Mouse (Mus musculus): Measurements from ENCODE around the gene Usp19. TPM values are rescaled to one million over a fixed set of nuclear protein-coding genes. Genes with fewer than 3 reads are reported as not detected.

The Usp19 gene
- polyA plus RNA-seq, 1 experiment from 2014 or later, result 49.5 TPM

GRCm38 (mm10) chr9:108478638-108479156 lies 11.7 kb upstream of the Usp19 start:
- Histone ChIP-seq H3K27me3 (replicated peaks) (no peaks in the 10 kb centered on the region), H3K4me3 (replicated peaks) (peak overlapping the region; percentile 59), H3K36me3 (peaks cover 19% of the 10 kb centered on the region), H3K9me3 (no peaks in the 10 kb centered on the region), H3K27ac (peak overlapping the region; percentile 81), H3K4me1 (replicated peaks) (peaks cover 15% of the 10 kb centered on the region), H3K9ac (peak overlapping the region; percentile 34), H3K4me2 (replicated peaks) (peak overlapping the region; percentile 69)
- peak; percentile 84 for ATAC-seq
- 1% methylated on average over 20 of the region's 20 CpGs for WGBS

GRCm38 (mm10) chr9:108479241-108479640 lies 11.2 kb upstream of the Usp19 start:
- Histone ChIP-seq H3K4me3 (replicated peaks) (peak overlapping the region; percentile 59), H3K4me2 (replicated peaks) (peak overlapping the region; percentile 69), H3K36me3 (peaks cover 22% of the 10 kb centered on the region), H3K9ac (peak overlapping the region; percentile 34; the same call in 1 of the 2 replicates), H3K27ac (peak overlapping the region; percentile 81), H3K9me3 (no peaks in the 10 kb centered on the region), H3K27me3 (replicated peaks) (no peaks in the 10 kb centered on the region), H3K4me1 (replicated peaks) (peaks cover 15% of the 10 kb centered on the region)
- 31% methylated on average over 11 of the region's 11 CpGs for WGBS
- ATAC-seq, result peak; percentile 18

GRCm38 (mm10) chr9:108479721-108480351 lies 10.6 kb upstream of the Usp19 start, which contains the start of gene Lamb2:
Gene Lamb2, plus strand, starts transcription at chr9:108479736.
- H3K4me3 ChIP-seq (replicated peaks), result peak within 1 kb of the TSS; percentile 59
- H3K36me3 ChIP-seq, result peaks cover 24% of the 10 kb centered on the region
- H3K9ac ChIP-seq, result peak within 1 kb of the TSS; percentile 70
- WGBS, result 6% methylated on average over 10 of the region's 10 CpGs
- peak within 1 kb of the TSS; percentile 81 for H3K27ac ChIP-seq
- peak; percentile 58 for ATAC-seq
- peaks cover 15% of the 10 kb centered on the region for H3K4me1 ChIP-seq (replicated peaks)
- no peaks in the 10 kb centered on the region for H3K27me3 ChIP-seq (replicated peaks)
- no peaks in the 10 kb centered on the region for H3K9me3 ChIP-seq
- H3K4me2 ChIP-seq (replicated peaks), result peak within 1 kb of the TSS; percentile 69

GRCm38 (mm10) chr9:108480813-108481519 lies 9.4 kb upstream of the Usp19 start:
- H3K4me2 ChIP-seq (replicated peaks), result peak overlapping the region; percentile 69
- peaks cover 30% of the 10 kb centered on the region for H3K36me3 ChIP-seq
- 0 out of 2 replicates have a peak overlapping the region, but pooled peaks have one; percentile 70 for H3K9ac ChIP-seq
- 91% methylated on average over 28 of the region's 28 CpGs for WGBS
- peak overlapping the region; percentile 59; the same call in 1 of the 2 replicates for H3K4me3 ChIP-seq (replicated peaks)
- H3K9me3 ChIP-seq, result no peaks in the 10 kb centered on the region
- ATAC-seq, result no peak
- peaks cover 15% of the 10 kb centered on the region for H3K4me1 ChIP-seq (replicated peaks)
- H3K27me3 ChIP-seq (replicated peaks), result no peaks in the 10 kb centered on the region
- H3K27ac ChIP-seq, result no peak overlapping the region

- ATAC-seq, result no peak
- 87% methylated on average over 19 of the region's 19 CpGs for WGBS
- Histone ChIP-seq H3K27me3 (replicated peaks) (no peaks in the 10 kb centered on the region), H3K9ac (no peak overlapping the region), H3K27ac (no peak overlapping the region), H3K36me3 (peaks cover 34% of the 10 kb centered on the region), H3K4me1 (replicated peaks) (peaks cover 15% of the 10 kb centered on the region), H3K4me2 (replicated peaks) (no peak overlapping the region), H3K9me3 (no peaks in the 10 kb centered on the region), H3K4me3 (replicated peaks) (no peak overlapping the region)
Observed at GRCm38 (mm10) chr9:108481520-108482210, 8.7 kb upstream of the Usp19 start.

- Histone ChIP-seq H3K9me3 (no peaks in the 10 kb centered on the region), H3K4me2 (replicated peaks) (no peak overlapping the region), H3K9ac (no peak overlapping the region), H3K27ac (no peak overlapping the region), H3K36me3 (peaks cover 49% of the 10 kb centered on the region), H3K4me1 (replicated peaks) (peaks cover 15% of the 10 kb centered on the region), H3K4me3 (replicated peaks) (no peak overlapping the region), H3K27me3 (replicated peaks) (no peaks in the 10 kb centered on the region)
- ATAC-seq, result no peak
- WGBS, result 93% methylated on average over 18 of the region's 18 CpGs
Observed at GRCm38 (mm10) chr9:108483051-108483790, 7.2 kb upstream of the Usp19 start.

GRCm38 (mm10) chr9:108484021-108484420 lies 6.4 kb upstream of the Usp19 start:
- no peak overlapping the region for H3K27ac ChIP-seq
- H3K27me3 ChIP-seq (replicated peaks), result no peaks in the 10 kb centered on the region
- H3K4me2 ChIP-seq (replicated peaks), result no peak overlapping the region
- H3K4me1 ChIP-seq (replicated peaks), result peaks cover 13% of the 10 kb centered on the region
- no peak overlapping the region for H3K4me3 ChIP-seq (replicated peaks)
- 93% methylated on average over 15 of the region's 15 CpGs for WGBS
- H3K9me3 ChIP-seq, result no peaks in the 10 kb centered on the region
- ATAC-seq, result no peak
- H3K9ac ChIP-seq, result no peak overlapping the region
- H3K36me3 ChIP-seq, result peaks cover 56% of the 10 kb centered on the region

- H3K9ac ChIP-seq, result no peak overlapping the region
- H3K4me3 ChIP-seq (replicated peaks), result no peak overlapping the region
- WGBS, result 92% methylated on average over 19 of the region's 19 CpGs
- ATAC-seq, result no peak
- no peaks in the 10 kb centered on the region for H3K9me3 ChIP-seq
- H3K27me3 ChIP-seq (replicated peaks), result no peaks in the 10 kb centered on the region
- peaks cover 11% of the 10 kb centered on the region for H3K4me1 ChIP-seq (replicated peaks)
- no peak overlapping the region for H3K27ac ChIP-seq
- H3K36me3 ChIP-seq, result peaks cover 60% of the 10 kb centered on the region
- no peak overlapping the region for H3K4me2 ChIP-seq (replicated peaks)
Observed at GRCm38 (mm10) chr9:108485301-108485875, 5.0 kb upstream of the Usp19 start.

GRCm38 (mm10) chr9:108486973-108487530 lies 3.4 kb upstream of the Usp19 start:
- ATAC-seq, result no peak
- Histone ChIP-seq H3K27me3 (replicated peaks) (no peaks in the 10 kb centered on the region), H3K9me3 (no peaks in the 10 kb centered on the region), H3K4me1 (replicated peaks) (peaks cover 11% of the 10 kb centered on the region), H3K4me2 (replicated peaks) (no peak overlapping the region), H3K27ac (no peak overlapping the region), H3K36me3 (peaks cover 53% of the 10 kb centered on the region), H3K4me3 (replicated peaks) (no peak overlapping the region), H3K9ac (no peak overlapping the region)
- WGBS, result 94% methylated on average over 8 of the region's 8 CpGs

- H3K4me2 ChIP-seq (replicated peaks), result no peak overlapping the region
- H3K36me3 ChIP-seq, result peaks cover 54% of the 10 kb centered on the region
- no peak overlapping the region for H3K27ac ChIP-seq
- no peak overlapping the region for H3K9ac ChIP-seq
- H3K9me3 ChIP-seq, result no peaks in the 10 kb centered on the region
- no peak overlapping the region for H3K4me3 ChIP-seq (replicated peaks)
- H3K27me3 ChIP-seq (replicated peaks), result no peaks in the 10 kb centered on the region
- 92% methylated on average over 17 of the region's 17 CpGs for WGBS
- peaks cover 16% of the 10 kb centered on the region for H3K4me1 ChIP-seq (replicated peaks)
- no peak for ATAC-seq
Observed at GRCm38 (mm10) chr9:108488403-108488802, 2.0 kb upstream of the Usp19 start.

- H3K9ac ChIP-seq, result no peak overlapping the region
- 97% methylated on average over 20 of the region's 20 CpGs for WGBS
- no peak overlapping the region for H3K4me3 ChIP-seq (replicated peaks)
- H3K27me3 ChIP-seq (replicated peaks), result no peaks in the 10 kb centered on the region
- no peak for ATAC-seq
- peaks cover 16% of the 10 kb centered on the region for H3K4me1 ChIP-seq (replicated peaks)
- no peak overlapping the region for H3K27ac ChIP-seq
- H3K36me3 ChIP-seq, result peaks cover 55% of the 10 kb centered on the region
- no peak overlapping the region for H3K4me2 ChIP-seq (replicated peaks)
- H3K9me3 ChIP-seq, result no peaks in the 10 kb centered on the region
Observed at GRCm38 (mm10) chr9:108489215-108489614, 1.2 kb upstream of the Usp19 start.
